Mouse (Mus musculus): ENCODE measurements at regions not wholly inside any gene's neighbourhood (a gene's known extent, or its start where the extent isn't known, plus 50 kb on each side); places are given as distances from the start of the nearest gene placed in this dataset.

DNA sequence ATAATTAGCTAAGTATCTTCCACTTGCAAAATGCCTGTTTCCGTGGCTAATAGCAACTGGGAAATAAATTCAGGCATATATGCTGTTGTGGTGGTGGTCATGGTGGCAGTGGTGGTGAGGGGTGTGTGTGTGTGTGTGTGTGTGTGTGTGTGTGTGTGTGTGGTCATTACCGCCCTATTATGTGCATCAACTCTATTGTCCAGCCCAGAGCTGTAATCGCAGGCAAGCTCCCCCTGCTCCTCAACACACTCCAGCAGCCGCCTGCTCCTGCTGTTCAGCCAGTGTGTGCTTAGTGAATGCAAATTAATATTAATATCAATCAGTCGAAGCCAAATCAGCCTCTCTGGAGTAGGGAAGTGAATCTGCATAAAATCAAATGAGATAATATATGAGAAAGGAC is 152.9 kb upstream of the Zic3 start:
- Histone ChIP-seq H3K27ac (ENCODE audit: low read length) (no peak overlapping the region), H3K9me3 (ENCODE audit: control insufficient read depth, low read length) (no peaks in the 10 kb centered on the region), H3K4me2 (ENCODE audit: low read depth, low read length) (no peak overlapping the region), H3K4me1 (replicated peaks; ENCODE audit: control insufficient read depth, insufficient read depth, low read length) (no peaks in the 10 kb centered on the region), H3K9ac (ENCODE audit: low read length) (no peak overlapping the region), H3K36me3 (ENCODE audit: control insufficient read depth, insufficient read depth, low read length) (no peaks in the 10 kb centered on the region), H3K27me3 (ENCODE audit: control insufficient read depth, insufficient read depth, low read depth, low read length) (no peaks in the 10 kb centered on the region), H3K4me3 (ENCODE audit: low read length) (no peak overlapping the region)
- 68% methylated on average over 4 of the region's 5 CpGs for WGBS
- no peak for ATAC-seq (ENCODE audit: low read depth)

GRCm38 (mm10) chrX:57916705-57917104 is 105.8 kb upstream of the Zic3 start:
- Histone ChIP-seq H3K4me1 (replicated peaks; ENCODE audit: control insufficient read depth, insufficient read depth, low read length) (no peaks in the 10 kb centered on the region), H3K4me2 (ENCODE audit: low read depth, low read length) (no peak overlapping the region), H3K4me3 (ENCODE audit: low read length) (no peak overlapping the region), H3K27ac (ENCODE audit: low read length) (no peak overlapping the region), H3K27me3 (ENCODE audit: control insufficient read depth, insufficient read depth, low read depth, low read length) (peaks cover 34% of the 10 kb centered on the region), H3K9ac (ENCODE audit: low read length) (no peak overlapping the region), H3K9me3 (ENCODE audit: control insufficient read depth, low read length) (no peaks in the 10 kb centered on the region), H3K36me3 (ENCODE audit: control insufficient read depth, insufficient read depth, low read length) (no peaks in the 10 kb centered on the region)
- WGBS, result 13% methylated on average over 11 of the region's 11 CpGs
- no peak for ATAC-seq (ENCODE audit: low read depth)

GRCm38 (mm10) chrX:57917441-57918145 is 104.9 kb upstream of the Zic3 start:
- ATAC-seq (ENCODE audit: low read depth), result no peak
- H3K27me3 ChIP-seq (ENCODE audit: control insufficient read depth, insufficient read depth, low read depth, low read length), result peaks cover 37% of the 10 kb centered on the region
- H3K4me3 ChIP-seq (ENCODE audit: low read length), result no peak overlapping the region
- no peak overlapping the region for H3K4me2 ChIP-seq (ENCODE audit: low read depth, low read length)
- H3K27ac ChIP-seq (ENCODE audit: low read length), result no peak overlapping the region
- H3K36me3 ChIP-seq (ENCODE audit: control insufficient read depth, insufficient read depth, low read length), result no peaks in the 10 kb centered on the region
- H3K4me1 ChIP-seq (replicated peaks; ENCODE audit: control insufficient read depth, insufficient read depth, low read length), result no peaks in the 10 kb centered on the region
- no peaks in the 10 kb centered on the region for H3K9me3 ChIP-seq (ENCODE audit: control insufficient read depth, low read length)
- H3K9ac ChIP-seq (ENCODE audit: low read length), result no peak overlapping the region
- WGBS, result 20% methylated on average over 21 of the region's 21 CpGs

GRCm38 (mm10) chrX:57918181-57919115 is 104.1 kb upstream of the Zic3 start:
- peaks cover 44% of the 10 kb centered on the region for H3K27me3 ChIP-seq (ENCODE audit: control insufficient read depth, insufficient read depth, low read depth, low read length)

DNA sequence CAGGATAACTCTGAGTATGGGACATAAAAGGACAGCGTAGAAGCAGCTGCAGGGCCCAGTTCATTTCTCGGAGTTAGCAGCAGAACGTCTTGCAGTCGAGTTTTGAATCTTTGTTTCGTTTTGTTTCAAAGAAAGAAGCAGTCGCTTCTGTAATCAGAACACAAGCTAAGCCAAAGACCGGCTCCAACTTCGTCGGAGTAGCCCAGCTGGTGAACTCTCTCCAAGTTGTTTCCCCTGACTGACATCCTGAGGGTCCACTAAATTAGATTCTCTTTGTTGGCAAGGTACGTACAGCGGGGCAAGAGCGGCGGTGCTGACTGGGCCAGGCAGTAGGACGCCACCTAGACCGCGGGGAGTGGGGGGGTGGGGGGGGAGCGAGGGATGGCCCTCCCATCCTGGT is 102.6 kb upstream of the Zic3 start:
- H3K27me3 ChIP-seq (ENCODE audit: control insufficient read depth, insufficient read depth, low read depth, low read length), result peaks cover 41% of the 10 kb centered on the region

More at GRCm38 (mm10) chrX:57918181-57919115, 104.1 kb upstream of the Zic3 start:
- Histone ChIP-seq H3K4me1 (replicated peaks; ENCODE audit: control insufficient read depth, insufficient read depth, low read length) (no peaks in the 10 kb centered on the region), H3K9ac (ENCODE audit: low read length) (no peak overlapping the region), H3K27ac (ENCODE audit: low read length) (no peak overlapping the region), H3K36me3 (ENCODE audit: control insufficient read depth, insufficient read depth, low read length) (no peaks in the 10 kb centered on the region), H3K4me3 (ENCODE audit: low read length) (no peak overlapping the region), H3K4me2 (ENCODE audit: low read depth, low read length) (no peak overlapping the region), H3K9me3 (ENCODE audit: control insufficient read depth, low read length) (no peaks in the 10 kb centered on the region)
- no peak for ATAC-seq (ENCODE audit: low read depth)
- WGBS, result 19% methylated on average over 25 of the region's 25 CpGs

DNA sequence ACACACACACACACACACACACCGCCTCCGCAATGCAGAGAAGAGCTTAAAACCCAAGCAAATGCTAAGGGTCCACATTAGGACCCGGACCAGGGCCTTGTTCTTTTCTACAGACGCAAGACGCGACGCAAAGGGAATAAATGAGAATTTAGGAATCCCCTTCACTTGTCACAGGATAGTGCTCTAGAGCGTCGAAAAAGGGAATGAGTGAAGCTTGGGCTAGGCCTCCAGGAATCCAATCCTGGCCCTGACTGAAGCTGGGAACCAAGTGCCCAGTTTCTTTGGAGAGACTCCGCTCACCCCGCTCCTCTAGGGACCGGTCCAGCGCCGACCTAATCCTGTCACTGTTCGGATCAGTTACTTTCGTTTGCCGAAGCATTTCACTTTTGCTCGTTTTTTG is 102.1 kb upstream of the Zic3 start:
- Histone ChIP-seq H3K9me3 (ENCODE audit: control insufficient read depth, low read length) (no peaks in the 10 kb centered on the region), H3K27ac (ENCODE audit: low read length) (no peak overlapping the region), H3K4me1 (replicated peaks; ENCODE audit: control insufficient read depth, insufficient read depth, low read length) (no peaks in the 10 kb centered on the region), H3K9ac (ENCODE audit: low read length) (no peak overlapping the region), H3K27me3 (ENCODE audit: control insufficient read depth, insufficient read depth, low read depth, low read length) (peaks cover 40% of the 10 kb centered on the region), H3K36me3 (ENCODE audit: control insufficient read depth, insufficient read depth, low read length) (no peaks in the 10 kb centered on the region), H3K4me3 (ENCODE audit: low read length) (no peak overlapping the region; the same call in 1 of the 2 replicates), H3K4me2 (ENCODE audit: low read depth, low read length) (peak overlapping the region; percentile 33)
- WGBS, result 22% methylated on average over 18 of the region's 18 CpGs
- ATAC-seq (ENCODE audit: low read depth), result no peak

More for the DNA sequence above, 102.6 kb upstream of the Zic3 start:
- no peaks in the 10 kb centered on the region for H3K36me3 ChIP-seq (ENCODE audit: control insufficient read depth, insufficient read depth, low read length)
- H3K4me3 ChIP-seq (ENCODE audit: low read length), result peak overlapping the region; percentile 16
- no peak for ATAC-seq (ENCODE audit: low read depth)
- H3K4me2 ChIP-seq (ENCODE audit: low read depth, low read length), result peak overlapping the region; percentile 33
- 18% methylated on average over 16 of the region's 17 CpGs for WGBS
- no peaks in the 10 kb centered on the region for H3K9me3 ChIP-seq (ENCODE audit: control insufficient read depth, low read length)
- no peaks in the 10 kb centered on the region for H3K4me1 ChIP-seq (replicated peaks; ENCODE audit: control insufficient read depth, insufficient read depth, low read length)
- H3K9ac ChIP-seq (ENCODE audit: low read length), result no peak overlapping the region
- no peak overlapping the region for H3K27ac ChIP-seq (ENCODE audit: low read length)

- Histone ChIP-seq H3K9ac (ENCODE audit: low read length) (no peak overlapping the region), H3K36me3 (ENCODE audit: control insufficient read depth, insufficient read depth, low read length) (no peaks in the 10 kb centered on the region), H3K27ac (ENCODE audit: low read length) (no peak overlapping the region), H3K4me3 (ENCODE audit: low read length) (no peak overlapping the region), H3K4me2 (ENCODE audit: low read depth, low read length) (no peak overlapping the region), H3K4me1 (replicated peaks; ENCODE audit: control insufficient read depth, insufficient read depth, low read length) (no peaks in the 10 kb centered on the region), H3K27me3 (ENCODE audit: control insufficient read depth, insufficient read depth, low read depth, low read length) (peaks cover 36% of the 10 kb centered on the region), H3K9me3 (ENCODE audit: control insufficient read depth, low read length) (no peaks in the 10 kb centered on the region)
- WGBS, result 26% methylated on average over 16 of the region's 16 CpGs
- ATAC-seq (ENCODE audit: low read depth), result no peak
Observed at GRCm38 (mm10) chrX:57921294-57921693, 101.2 kb upstream of the Zic3 start.

GRCm38 (mm10) chrX:57921821-57922449 is 100.6 kb upstream of the Zic3 start:
- Histone ChIP-seq H3K27ac (ENCODE audit: low read length) (no peak overlapping the region), H3K27me3 (ENCODE audit: control insufficient read depth, insufficient read depth, low read depth, low read length) (peaks cover 30% of the 10 kb centered on the region), H3K36me3 (ENCODE audit: control insufficient read depth, insufficient read depth, low read length) (no peaks in the 10 kb centered on the region), H3K4me2 (ENCODE audit: low read depth, low read length) (no peak overlapping the region), H3K4me3 (ENCODE audit: low read length) (no peak overlapping the region), H3K9me3 (ENCODE audit: control insufficient read depth, low read length) (no peaks in the 10 kb centered on the region), H3K9ac (ENCODE audit: low read length) (no peak overlapping the region), H3K4me1 (replicated peaks; ENCODE audit: control insufficient read depth, insufficient read depth, low read length) (no peaks in the 10 kb centered on the region)
- no peak for ATAC-seq (ENCODE audit: low read depth)
- WGBS, result 13% methylated on average over 25 of the region's 25 CpGs

DNA sequence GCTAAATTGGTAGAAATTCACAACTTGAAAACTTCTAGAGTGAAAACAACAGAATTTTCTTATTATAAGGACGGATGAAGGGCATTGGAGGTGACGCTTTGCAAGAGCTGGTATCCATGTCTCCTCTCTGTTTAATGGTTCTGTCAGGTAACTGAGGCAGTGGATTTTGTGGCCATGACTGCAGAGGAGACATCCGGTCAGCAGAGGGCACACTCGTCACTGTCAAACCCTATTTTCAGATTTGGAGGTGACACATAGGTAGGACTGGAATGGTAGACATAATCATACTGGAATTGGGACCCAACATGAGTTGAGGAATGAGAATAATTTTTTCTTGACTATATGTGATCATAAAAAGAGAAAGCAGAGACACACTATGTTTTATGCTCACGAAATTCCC is 98.7 kb upstream of the Zic3 start:
- H3K9ac ChIP-seq (ENCODE audit: low read length), result no peak overlapping the region
- H3K4me2 ChIP-seq (ENCODE audit: low read depth, low read length), result no peak overlapping the region
- no peak for ATAC-seq (ENCODE audit: low read depth)
- WGBS, result 31% methylated on average over 5 of the region's 5 CpGs
- H3K4me1 ChIP-seq (replicated peaks; ENCODE audit: control insufficient read depth, insufficient read depth, low read length), result no peaks in the 10 kb centered on the region
- H3K36me3 ChIP-seq (ENCODE audit: control insufficient read depth, insufficient read depth, low read length), result no peaks in the 10 kb centered on the region
- H3K27me3 ChIP-seq (ENCODE audit: control insufficient read depth, insufficient read depth, low read depth, low read length), result peaks cover 24% of the 10 kb centered on the region
- H3K27ac ChIP-seq (ENCODE audit: low read length), result no peak overlapping the region
- no peaks in the 10 kb centered on the region for H3K9me3 ChIP-seq (ENCODE audit: control insufficient read depth, low read length)
- H3K4me3 ChIP-seq (ENCODE audit: low read length), result no peak overlapping the region

Data from lung, embryonic 16.5 days (tissue).